Mouse (Mus musculus): Measurements from ENCODE around the gene Fzd2. TPM values are rescaled to one million over a fixed set of nuclear protein-coding genes. Genes with fewer than 3 reads are reported as not detected.
"Not testable (repeated sequence)": the region's sequence is repeated elsewhere in the genome, so short reads cannot be mapped to it uniquely, and the experiment has no call there.

Fzd2 gene
- total RNA-seq (2021), result 10 to 100 TPM; 10.6 to 11.1 TPM
- long read RNA-seq, experiment 1, transcript Fzd2-201 (1 exons, 3,663 nt), result major isoform, 22 of 22 reads
- long read RNA-seq, experiment 1, partial matches to known transcripts, result 0 of 22 reads
- long read RNA-seq, experiment 1, other reads (novel, unspliced or antisense), result 0 of 22 reads
- long read RNA-seq, experiment 2, transcript Fzd2-201 (1 exons, 3,663 nt), result major isoform, 24 of 24 reads
- long read RNA-seq, experiment 2, partial matches to known transcripts, result 0 of 24 reads
- long read RNA-seq, experiment 2, other reads (novel, unspliced or antisense), result 0 of 24 reads

GRCm38 (mm10) chr11:102604010-102604584, at the start of gene Fzd2:
TSS of gene Fzd2 (plus strand) at chr11:102604396.
- peak; percentile 77 to 91 for DNase-seq (ENCODE audit: low spot score in 2 of 2)
- intact Hi-C loops (cut with DNase I), result no loop called here

- intact Hi-C loops (cut with DNase I), result loop anchor here (5.0 kb wide), 1 partner anchor 68 kb away; no protein-coding TSS in a partner anchor
These were observed 48.7 kb upstream of the Fzd2 start for GRCm38 (mm10) chr11:102555400-102556030.

DNA sequence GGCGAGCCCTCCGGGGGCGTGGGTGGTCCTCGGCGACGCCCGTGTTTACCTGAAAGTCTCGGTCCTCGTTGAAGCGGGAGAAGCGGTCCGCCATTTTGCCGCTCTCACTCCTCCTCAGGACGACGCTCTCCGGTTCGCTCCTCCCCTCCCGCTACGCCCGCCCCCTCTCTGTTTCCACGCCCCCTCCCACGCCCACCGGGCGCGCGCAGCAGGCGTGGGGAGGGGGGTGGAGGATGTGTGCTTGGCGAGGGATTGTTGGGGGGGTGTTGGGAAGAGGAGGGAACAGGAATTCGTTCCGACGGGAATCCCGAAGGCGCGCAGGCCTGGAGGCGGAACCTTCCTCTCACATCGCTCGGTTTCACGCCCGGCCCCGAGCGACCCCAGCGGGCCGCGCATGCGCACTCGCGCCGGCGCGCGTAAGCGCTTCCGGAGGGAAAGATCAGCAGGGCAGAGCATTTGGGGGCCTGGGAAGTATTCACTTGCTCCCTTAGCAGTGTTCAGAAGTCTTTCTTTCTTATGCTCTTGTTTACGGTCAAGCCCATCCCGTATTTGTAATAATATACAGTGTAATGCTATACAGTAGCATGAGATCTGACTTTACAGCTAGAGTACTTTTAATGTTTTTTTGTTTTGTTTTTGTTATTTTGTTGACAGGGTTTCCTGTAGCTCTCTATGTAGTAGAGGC, 48.0 kb upstream of the Fzd2 start, which contains the start of gene Gpatch8:
Gpatch8 (minus strand) TSS at position 362 of the 685 bp plus-strand sequence.
- intact Hi-C loops (cut with DNase I), result loop anchor here (5.0 kb wide), 1 partner anchor 69 kb away; no protein-coding TSS in a partner anchor
- DNase-seq (ENCODE audit: low spot score in 2 of 2), result peak; percentile 96 to 97

More at GRCm38 (mm10) chr11:102555400-102556030, 48.7 kb upstream of the Fzd2 start:
- no peak for DNase-seq (ENCODE audit: low spot score in 2 of 2)

DNA sequence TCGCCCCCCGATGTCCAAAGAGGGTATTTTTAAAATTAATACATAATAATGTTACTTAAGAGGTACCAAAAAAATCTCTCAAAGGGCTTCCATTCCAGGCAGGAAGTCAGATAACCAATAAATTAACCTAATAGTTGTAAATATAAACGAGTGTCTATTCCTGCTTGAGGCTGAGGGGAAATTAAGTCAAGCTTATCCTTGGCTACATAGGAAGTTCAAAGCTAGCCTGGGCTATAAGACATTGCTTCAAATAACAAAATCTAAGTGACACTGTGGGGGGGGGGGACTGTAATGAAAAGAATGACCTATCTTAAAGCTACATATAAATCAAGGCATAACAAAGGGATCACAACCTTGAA, 47.5 kb upstream of the Fzd2 start:
- DNase-seq (ENCODE audit: low spot score in 2 of 2), result no peak
- intact Hi-C loops (cut with DNase I), result loop anchor here (5.0 kb wide), 1 partner anchor 69 kb away; no protein-coding TSS in a partner anchor

GRCm38 (mm10) chr11:102557386-102557785, 46.8 kb upstream of the Fzd2 start:
- intact Hi-C loops (cut with DNase I), result loop anchor here (5.0 kb wide), 1 partner anchor 70 kb away; no protein-coding TSS in a partner anchor
- no peak for DNase-seq (ENCODE audit: low spot score in 2 of 2)

DNA sequence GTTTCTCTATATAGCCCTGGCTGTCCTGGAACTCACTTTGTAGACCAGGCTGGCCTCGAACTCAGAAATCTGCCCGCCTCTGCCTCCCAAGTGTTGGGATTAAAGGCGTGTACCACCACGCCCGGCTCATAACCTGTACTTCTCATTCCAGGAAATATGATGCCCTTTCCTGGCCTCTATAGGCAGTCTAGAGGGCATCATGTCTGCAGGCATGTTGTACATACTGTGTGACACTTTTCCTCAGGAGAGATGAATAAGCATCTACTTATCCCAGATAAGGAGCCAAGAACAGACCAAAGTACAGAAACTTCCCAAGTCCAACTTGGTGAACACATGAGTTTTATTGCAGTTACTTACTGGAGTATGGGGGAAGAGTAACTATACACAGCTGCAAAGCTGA, 45.5 kb upstream of the Fzd2 start:
- intact Hi-C loops (cut with DNase I), result loop anchor here (5.0 kb wide), 1 partner anchor 71 kb away; no protein-coding TSS in a partner anchor
- DNase-seq (ENCODE audit: low spot score in 2 of 2), result no peak

DNA sequence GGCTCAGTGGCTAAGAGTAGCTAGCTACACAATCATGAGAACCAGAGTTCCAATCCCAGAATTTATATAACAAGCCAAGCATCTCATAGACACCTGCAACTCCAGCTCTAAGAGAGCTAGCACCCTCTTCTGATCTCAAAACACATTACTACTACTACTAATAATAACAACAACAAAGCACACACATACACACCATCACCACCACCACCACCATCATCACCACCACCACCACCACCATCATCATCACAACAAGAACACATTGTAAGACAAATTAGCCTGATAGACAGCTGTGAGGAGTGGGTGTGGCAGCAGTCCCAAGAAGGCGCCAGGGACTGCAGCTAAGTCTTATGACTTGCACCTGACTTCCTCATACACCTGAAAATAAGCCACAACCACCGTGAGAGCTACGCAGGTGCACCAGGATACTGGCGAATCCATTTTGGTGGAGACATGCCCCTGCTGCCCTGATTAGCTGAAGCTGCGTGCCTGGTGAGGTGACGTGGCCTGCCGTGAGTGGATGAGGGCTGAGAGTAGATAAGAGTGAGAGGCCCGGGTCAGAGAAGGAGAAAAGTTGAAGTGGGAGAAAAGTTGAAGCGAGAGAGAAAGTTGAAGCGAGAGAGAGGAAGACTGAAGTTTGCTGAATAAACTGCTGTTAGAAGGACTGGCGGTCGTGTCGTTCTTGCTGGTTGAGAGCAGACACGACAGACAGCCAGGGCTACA, 39.1 kb upstream of the Fzd2 start:
- DNase-seq (ENCODE audit: low spot score in 2 of 2); intact Hi-C loops (cut with DNase I): not testable (repeated sequence)

DNA sequence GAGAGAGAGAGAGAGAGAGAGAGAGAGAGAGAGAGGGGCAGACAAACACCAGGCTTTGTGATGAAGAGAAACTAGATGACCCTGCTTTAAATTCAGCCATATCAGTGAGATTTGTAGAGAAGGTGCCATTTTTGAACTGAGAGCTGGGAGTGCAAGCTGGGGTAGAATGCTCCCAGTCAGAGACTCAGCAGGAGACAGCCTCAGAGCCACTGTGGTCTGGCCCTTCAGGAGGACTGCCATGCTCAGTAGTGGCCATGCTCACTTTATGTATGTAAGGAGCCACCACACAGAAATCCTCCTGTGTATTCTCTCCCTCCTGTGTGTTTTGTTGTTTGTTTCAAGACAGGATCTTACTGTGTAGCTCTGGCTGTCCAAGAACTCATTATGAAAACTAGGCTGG, 38.5 kb upstream of the Fzd2 start:
- DNase-seq (ENCODE audit: low spot score in 2 of 2), result no peak
- intact Hi-C loops (cut with DNase I), result no loop called here

- intact Hi-C loops (cut with DNase I), result no loop called here
- no peak for DNase-seq (ENCODE audit: low spot score in 2 of 2)
These were observed 37.9 kb upstream of the Fzd2 start for GRCm38 (mm10) chr11:102566290-102566689.

GRCm38 (mm10) chr11:102567157-102567556, 37.0 kb upstream of the Fzd2 start:
- no peak for DNase-seq (ENCODE audit: low spot score in 2 of 2)
- intact Hi-C loops (cut with DNase I), result no loop called here

- intact Hi-C loops (cut with DNase I), result no loop called here
- DNase-seq (ENCODE audit: low spot score in 2 of 2), result no peak
These were observed 36.5 kb upstream of the Fzd2 start for GRCm38 (mm10) chr11:102567723-102568122.

DNA sequence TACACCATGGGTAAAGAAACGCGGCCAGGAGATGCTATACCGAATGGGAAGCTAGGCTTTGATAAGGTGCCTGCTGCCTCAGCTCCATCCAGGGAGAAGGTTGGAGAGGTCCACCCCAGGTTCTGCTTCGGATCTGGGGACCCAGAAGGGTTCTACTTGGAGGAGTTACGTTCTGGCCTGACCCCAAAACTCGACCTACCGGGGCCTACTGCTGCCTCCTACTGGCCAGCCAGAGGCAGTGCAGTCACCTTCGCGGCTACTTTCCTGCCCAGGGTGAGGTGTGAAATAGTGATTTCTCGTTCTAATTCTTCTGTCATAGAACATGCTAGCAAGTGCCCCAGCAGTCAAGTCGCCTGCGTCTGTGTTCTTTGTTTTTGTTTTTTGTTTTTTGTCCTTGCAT, 36.0 kb upstream of the Fzd2 start:
- intact Hi-C loops (cut with DNase I), result no loop called here

GRCm38 (mm10) chr11:102568756-102569377, 35.3 kb upstream of the Fzd2 start:
- intact Hi-C loops (cut with DNase I), result no loop called here
- DNase-seq (ENCODE audit: low spot score in 2 of 2), result no peak

More for the DNA sequence above, 36.0 kb upstream of the Fzd2 start:
- DNase-seq (ENCODE audit: low spot score in 2 of 2), result no peak

DNA sequence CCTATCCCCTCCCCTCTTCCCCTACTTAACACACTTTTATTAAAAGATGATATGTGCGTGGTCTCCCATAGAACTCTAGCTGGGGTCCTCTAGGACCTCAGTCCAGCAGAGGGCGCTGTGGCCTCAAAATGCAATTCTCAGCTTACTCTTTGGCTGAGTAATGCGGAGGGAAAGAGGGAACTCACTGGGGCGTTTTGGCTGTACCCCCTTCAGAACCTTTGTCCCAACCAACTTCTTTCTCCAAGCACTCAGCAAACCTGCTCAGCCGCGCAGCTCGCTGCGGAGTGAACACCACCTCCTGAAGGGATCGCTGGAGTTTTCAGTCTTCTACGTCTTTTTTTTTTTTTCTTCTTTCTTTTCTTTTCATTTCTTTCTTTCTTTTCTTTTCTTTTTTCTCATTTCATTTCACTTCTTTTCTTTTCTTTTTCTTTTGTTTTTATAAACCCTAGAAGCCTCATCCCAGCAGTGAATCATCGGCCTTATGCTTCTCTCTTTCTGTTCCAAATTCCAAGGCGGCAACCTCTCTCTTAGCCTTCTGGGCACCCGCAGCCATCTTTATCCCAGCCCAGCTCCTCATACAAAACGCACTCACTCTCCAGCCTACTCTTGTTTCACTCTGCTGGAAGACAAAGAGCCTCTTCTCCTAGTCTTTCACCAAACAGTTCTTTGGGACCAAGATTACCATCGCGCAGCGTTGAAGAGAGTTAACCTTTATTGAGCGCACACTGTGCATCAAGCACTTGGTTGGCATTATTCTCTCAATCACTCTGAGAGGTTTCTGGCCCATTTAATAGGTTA, 31.1 kb upstream of the Fzd2 start:
- DNase-seq (ENCODE audit: low spot score in 2 of 2), result peak; percentile 60 to 88
- intact Hi-C loops (cut with DNase I), result loop anchor here (2.0 kb wide), 1 partner anchor 78 kb away; no protein-coding TSS in a partner anchor

GRCm38 (mm10) chr11:102575034-102575433, 29.2 kb upstream of the Fzd2 start:
- intact Hi-C loops (cut with DNase I), result no loop called here
- no peak for DNase-seq (ENCODE audit: low spot score in 2 of 2)

DNA sequence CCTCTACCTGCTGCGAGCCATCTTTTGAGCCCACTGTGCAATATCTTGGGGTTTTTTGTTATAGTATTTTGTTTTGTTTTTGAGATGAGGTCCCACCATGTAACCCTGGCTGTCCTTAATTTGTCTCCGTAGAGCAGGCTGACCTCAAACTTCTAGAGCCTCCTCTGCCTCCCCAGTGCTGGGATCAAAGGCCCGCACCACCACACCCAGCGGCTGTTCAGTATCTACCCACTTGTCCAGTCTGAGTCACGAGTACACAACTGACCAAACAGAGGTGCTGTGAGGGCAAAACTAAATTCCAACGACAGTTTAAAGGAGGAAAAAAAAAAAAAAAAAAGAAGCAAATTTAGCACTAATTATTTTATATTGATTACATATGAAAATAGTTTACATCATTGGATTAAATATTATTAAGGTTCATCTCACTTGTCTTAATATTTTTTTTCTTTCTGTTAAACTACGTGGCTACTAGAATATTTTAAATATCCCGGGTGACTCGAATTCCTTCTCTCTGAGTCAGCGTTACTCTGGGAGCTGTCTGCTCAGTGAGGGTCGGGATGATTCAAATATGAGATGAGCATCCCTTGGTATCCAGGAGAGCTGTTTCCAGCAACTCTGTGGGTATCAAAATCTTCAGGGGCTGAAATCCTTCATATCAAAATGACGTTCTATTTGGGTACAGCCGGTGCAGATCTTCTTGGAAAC, 28.0 kb upstream of the Fzd2 start:
- intact Hi-C loops (cut with DNase I), result no loop called here

More for the DNA sequence above, 28.0 kb upstream of the Fzd2 start:
- DNase-seq (ENCODE audit: low spot score in 2 of 2), result no peak
